9 mouse cellular contexts compared by ENCODE assay signal in genomic region chr7:98537967-98538573, GRCm38 (mm10). TPM values are rescaled to one million over a fixed set of nuclear protein-coding genes. Genes with fewer than 3 reads are reported as not detected.
DNase-seq lines count a peak whose midpoint lies in the region; ATAC-seq lines count a peak whose summit lies in the region.
"Had no signal": no experiment of that assay in that cellular context is flagged by ENCODE, and none has a peak within 500 bp of the region (broad histone marks: within the 10 kb centered on the region; RNA-seq: fewer than 3 reads in every experiment).

No protein-coding gene starts in this region.

- peaks cover 46% of the 10 kb centered on the region for H3K4me1 ChIP-seq in heart, embryonic 13.5 days
- peaks cover 10% of the 10 kb centered on the region for H3K4me1 ChIP-seq in hindbrain, embryonic 16.5 days (ENCODE audit: control insufficient read depth, insufficient read depth, low read depth, low read length)
- H3K4me1 ChIP-seq in neural tube, embryonic 13.5 days (replicated peaks): peaks cover 14% of the 10 kb centered on the region

- DNase-seq in left cerebral cortex, postnatal 4 days: peak; percentile 28
- no peak for DNase-seq in left cerebral cortex, postnatal 36 days (ENCODE audit: low spot score in 2 of 2)
- DNase-seq in cerebellum, postnatal 4 days (ENCODE audit: low spot score in 2 of 2): no peak
- DNase-seq in urinary bladder, postnatal 36 days (ENCODE audit: low spot score in 2 of 2): no peak
- no peak for DNase-seq in thymus, postnatal 36 days

- H3K4me2 ChIP-seq in heart, embryonic 13.5 days: no peak overlapping the region
- no peak overlapping the region for H3K4me2 ChIP-seq in hindbrain, embryonic 16.5 days (ENCODE audit: low read length)
- no peak overlapping the region for H3K4me2 ChIP-seq in neural tube, embryonic 13.5 days

- ATAC-seq in heart, embryonic 13.5 days (ENCODE audit: extremely low read depth, insufficient number of reproducible peaks, low FRiP score, low TSS enrichment): no peak
- peak; percentile 34 for ATAC-seq in hindbrain, embryonic 16.5 days
- ATAC-seq in neural tube, embryonic 13.5 days (ENCODE audit: low read depth): no peak

- H3K36me3 ChIP-seq in heart, embryonic 13.5 days: no peaks in the 10 kb centered on the region
- H3K36me3 ChIP-seq in hindbrain, embryonic 16.5 days (ENCODE audit: control insufficient read depth, insufficient read depth, low read length): no peaks in the 10 kb centered on the region
- no peaks in the 10 kb centered on the region for H3K36me3 ChIP-seq in neural tube, embryonic 13.5 days

- H3K4me3 ChIP-seq in heart, embryonic 13.5 days: no peak overlapping the region
- H3K4me3 ChIP-seq in hindbrain, embryonic 16.5 days (ENCODE audit: low read length): no peak overlapping the region
- no peak overlapping the region for H3K4me3 ChIP-seq in neural tube, embryonic 13.5 days
- H3K4me3 ChIP-seq: megakaryocyte, embryonic 14.5 days had no signal

- intact Hi-C loops in left cerebral cortex, postnatal 4 days (cut with DNase I): no loop called here
- intact Hi-C loops in left cerebral cortex, postnatal 36 days (cut with DNase I): no loop called here

- H3K27ac ChIP-seq in heart, embryonic 13.5 days (replicated peaks): peak overlapping the region; percentile 66
- peak overlapping the region; percentile 54 for H3K27ac ChIP-seq in hindbrain, embryonic 16.5 days (ENCODE audit: low read depth, low read length)
- 0 out of 2 replicates have a peak overlapping the region, but pooled peaks have one; percentile 18 for H3K27ac ChIP-seq in neural tube, embryonic 13.5 days (replicated peaks)

- no peaks in the 10 kb centered on the region for H3K9me3 ChIP-seq in heart, embryonic 13.5 days
- no peaks in the 10 kb centered on the region for H3K9me3 ChIP-seq in hindbrain, embryonic 16.5 days (ENCODE audit: control insufficient read depth, low read length)
- no peaks in the 10 kb centered on the region for H3K9me3 ChIP-seq in neural tube, embryonic 13.5 days
- H3K9me3 ChIP-seq: megakaryocyte, embryonic 14.5 days had no signal

- H3K9ac ChIP-seq in heart, embryonic 13.5 days: no peak overlapping the region
- no peak overlapping the region; the same call in 1 of the 2 replicates for H3K9ac ChIP-seq in hindbrain, embryonic 16.5 days (ENCODE audit: low read depth, low read length)
- H3K9ac ChIP-seq in neural tube, embryonic 13.5 days: no peak overlapping the region

- no peaks in the 10 kb centered on the region for H3K27me3 ChIP-seq in heart, embryonic 13.5 days (replicated peaks)
- H3K27me3 ChIP-seq in hindbrain, embryonic 16.5 days (replicated peaks; ENCODE audit: control insufficient read depth, insufficient read depth, low read length): no peaks in the 10 kb centered on the region
- H3K27me3 ChIP-seq in neural tube, embryonic 13.5 days: no peaks in the 10 kb centered on the region

- WGBS in heart, embryonic 13.5 days: 44% methylated on average over 8 of the region's 8 CpGs
- WGBS in hindbrain, embryonic 16.5 days: 23% methylated on average over 8 of the region's 8 CpGs
- 25% methylated on average over 8 of the region's 8 CpGs for WGBS in neural tube, embryonic 13.5 days

RNA-seq across cellular contexts. Expression of gene Lrrc32, which starts 49.0 kb away (rescaled TPM):
- total RNA-seq in left cerebral cortex, postnatal 4 days (2021): 1 to 10 TPM; 6.4 to 7.6 TPM
- 1 to 10 TPM; 5.8 to 6.0 TPM for total RNA-seq in left cerebral cortex, postnatal 36 days (2021)
- polyA plus RNA-seq in heart, embryonic 13.5 days (2015; fragmentation: Nextera tagmentation; extraction: Ambion mirVana): 4.9 and 6.0 TPM in 2 replicates
- polyA plus RNA-seq in hindbrain, embryonic 16.5 days (2015; fragmentation: Nextera tagmentation; extraction: Ambion mirVana): 4.1 and 7.5 TPM in 2 replicates
- polyA plus RNA-seq in neural tube, embryonic 13.5 days (2015; fragmentation: Nextera tagmentation; extraction: Ambion mirVana): 4.6 and 4.9 TPM in 2 replicates
